Mouse (Mus musculus) hindlimb bud, embryonic 11.5 days (tissue): ENCODE measurements around the gene Gm38392.
"Not testable (repeated sequence)": the region's sequence is repeated elsewhere in the genome, so short reads cannot be mapped to it uniquely, and the experiment has no call there.

Experiments used
- DNase-seq: peaks from one replicate; pipeline ENCODE4 v3.0.0-alpha.2; 2012; ENCODE audit warnings: low read depth, low spot score; ENCODE audit errors: extremely low spot score

Gm38392 gene

GRCm38 (mm10) chr3:88280035-88280434 lies 7.0 kb downstream of the Gm38392 start:
- DNase-seq, result no peak

GRCm38 (mm10) chr3:88276529-88277143 lies 10.4 kb downstream of the Gm38392 start:
- no peak for DNase-seq

GRCm38 (mm10) chr3:88276121-88276520 lies 10.9 kb downstream of the Gm38392 start:
- DNase-seq, result no peak

GRCm38 (mm10) chr3:88274002-88274401 lies 13.0 kb downstream of the Gm38392 start:
- no peak for DNase-seq

- no peak for DNase-seq
These were observed 15.2 kb downstream of the Gm38392 start for GRCm38 (mm10) chr3:88271859-88272258.

GRCm38 (mm10) chr3:88271298-88271697 lies 15.7 kb downstream of the Gm38392 start:
- DNase-seq, result not testable (repeated sequence)

GRCm38 (mm10) chr3:88268991-88269390 lies 18.0 kb downstream of the Gm38392 start:
- DNase-seq, result no peak

- DNase-seq, result not testable (repeated sequence)
These were observed 19.0 kb downstream of the Gm38392 start for GRCm38 (mm10) chr3:88268014-88268413.

- DNase-seq, result no peak
These were observed 24.7 kb downstream of the Gm38392 start for GRCm38 (mm10) chr3:88262346-88262745.

- DNase-seq, result no peak
These were observed 30.6 kb downstream of the Gm38392 start for GRCm38 (mm10) chr3:88256382-88256781.

GRCm38 (mm10) chr3:88255950-88256349 lies 31.1 kb downstream of the Gm38392 start:
- DNase-seq, result no peak

- no peak for DNase-seq
These were observed 32.6 kb downstream of the Gm38392 start, which contains the start of gene Rhbg for GRCm38 (mm10) chr3:88254268-88254926. TSS of gene Rhbg (minus strand) at chr3:88254709.

- no peak for DNase-seq
These were observed 34.3 kb downstream of the Gm38392 start for GRCm38 (mm10) chr3:88252739-88253138.

- no peak for DNase-seq
These were observed 38.6 kb downstream of the Gm38392 start for GRCm38 (mm10) chr3:88248406-88248805.

GRCm38 (mm10) chr3:88247666-88248065 lies 39.3 kb downstream of the Gm38392 start:
- DNase-seq, result no peak

GRCm38 (mm10) chr3:88245811-88246210 lies 41.2 kb downstream of the Gm38392 start:
- no peak for DNase-seq

- DNase-seq, result no peak
These were observed 42.9 kb downstream of the Gm38392 start for GRCm38 (mm10) chr3:88244071-88244470.

- peak; percentile 41 for DNase-seq
These were observed 44.5 kb downstream of the Gm38392 start for GRCm38 (mm10) chr3:88242531-88242930.

GRCm38 (mm10) chr3:88241045-88241786 lies 45.8 kb downstream of the Gm38392 start:
- no peak for DNase-seq

GRCm38 (mm10) chr3:88239446-88239845 lies 47.6 kb downstream of the Gm38392 start:
- DNase-seq, result no peak

GRCm38 (mm10) chr3:88238866-88239391 lies 48.1 kb downstream of the Gm38392 start:
- DNase-seq, result no peak
